Mouse (Mus musculus) lung, embryonic 14.5 days (tissue): Measurements from ENCODE around the gene Mycbp2. TPM values are rescaled to one million over a fixed set of nuclear protein-coding genes. Genes with fewer than 3 reads are reported as not detected.

Experiments used
- ATAC-seq: fragments of 200-750 bp; cut with Nextera tagmentation; 2 replicates; pipeline ENCODE4 v1.8.0; 2017; ENCODE audit warnings: mild to moderate bottlenecking, moderate TSS enrichment, moderate library complexity; ENCODE audit not compliant: insufficient read depth
- DNase-seq: peaks from one replicate; pipeline ENCODE4 v3.0.0-alpha.2; 2015
- H3K27ac ChIP-seq: fragments of 300-500 bp; sonication (generic); 2 replicates; pipeline ENCODE4 v1.5.1; 2014; ENCODE audit warnings: low read depth, mild to moderate bottlenecking, moderate library complexity
- H3K27me3 ChIP-seq: fragments of 300-500 bp; sonication (generic); 2 replicates; pipeline ENCODE4 v1.6.1; 2014; ENCODE audit warnings: low read length, control low read depth; ENCODE audit not compliant: insufficient read depth
- H3K36me3 ChIP-seq: fragments of 300-500 bp; sonication (generic); 2 replicates; pipeline ENCODE4 v1.6.1; 2014; ENCODE audit warnings: control low read depth; ENCODE audit not compliant: insufficient read depth
- H3K4me1 ChIP-seq: fragments of 300-500 bp; sonication (generic); 2 replicates; pipeline ENCODE4 v1.6.1; 2014; ENCODE audit warnings: antibody characterized with exemption, control low read depth; ENCODE audit not compliant: insufficient read depth
- H3K4me2 ChIP-seq: fragments of 300-500 bp; sonication (generic); 2 replicates; pipeline ENCODE4 v1.6.1; 2014; ENCODE audit warnings: mild to moderate bottlenecking
- H3K4me3 ChIP-seq: fragments of 300-500 bp; sonication (generic); 2 replicates; pipeline ENCODE4 v1.5.1; 2014; ENCODE audit warnings: low read depth, low read length
- H3K9ac ChIP-seq: fragments of 300-500 bp; sonication (generic); 2 replicates; pipeline ENCODE4 v1.6.1; 2014
- H3K9me3 ChIP-seq: fragments of 300-500 bp; sonication (generic); 2 replicates; pipeline ENCODE4 v1.6.1; 2016; ENCODE audit warnings: low read depth, low read length, control low read depth
- CTCF ChIP-seq: IDR thresholded peaks from 2 replicates; pipeline ENCODE4 v1.5.1; 2016; ENCODE audit warnings: antibody characterized with exemption, low read depth
- WGBS: fragments of 180-500 bp; shearing (Covaris S2); extraction: QIAGEN DNeasy Blood & Tissue Kit; methylation state at CpG from one replicate; pipeline ENCODE4 v1.1.7; 2014; 5-methylcytosine and 5-hydroxymethylcytosine counted together
- polyA plus RNA-seq: library from polyadenylated mRNA; unstranded; fragments of >200 nt; fragmentation: Nextera tagmentation; extraction: Ambion mirVana; gene quantifications from 2 replicates; pipeline ENCODE4 v1.2.1, GENCODE M21; 2014

Mycbp2 gene
- polyA plus RNA-seq, 1 experiment from 2014 or later = 22.7 TPM

DNA sequence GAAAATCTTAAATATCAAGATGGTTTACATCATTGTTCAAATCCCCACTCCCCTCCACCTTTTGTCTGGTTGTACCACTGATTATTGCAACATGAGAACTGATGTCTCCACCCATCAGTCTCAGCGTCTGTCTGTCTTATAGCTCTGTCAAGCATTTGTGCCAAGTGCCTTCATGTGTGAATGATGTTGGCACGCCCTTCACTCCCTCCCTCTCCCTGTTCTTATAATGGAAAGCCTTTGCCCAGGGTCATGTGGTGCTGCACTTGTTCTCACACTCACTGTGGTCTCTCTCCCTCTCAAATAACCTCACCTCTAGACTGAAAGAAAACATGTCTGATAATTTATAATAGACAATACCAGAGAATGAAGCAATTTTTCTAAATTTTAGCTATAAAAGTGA lies 124.3 kb downstream of the Mycbp2 start:
- no peaks in the 10 kb centered on the region for H3K4me1 ChIP-seq
- DNase-seq = no peak
- H3K9ac ChIP-seq = no peak overlapping the region
- ATAC-seq = no peak
- H3K27me3 ChIP-seq = no peaks in the 10 kb centered on the region
- H3K9me3 ChIP-seq = no peaks in the 10 kb centered on the region
- TF ChIP-seq CTCF = no peak
- H3K27ac ChIP-seq = no peak overlapping the region
- 87% methylated on average over 2 of the region's 2 CpGs for WGBS
- H3K36me3 ChIP-seq = peaks cover 47% of the 10 kb centered on the region
- H3K4me3 ChIP-seq = no peak overlapping the region
- H3K4me2 ChIP-seq = no peak overlapping the region

DNA sequence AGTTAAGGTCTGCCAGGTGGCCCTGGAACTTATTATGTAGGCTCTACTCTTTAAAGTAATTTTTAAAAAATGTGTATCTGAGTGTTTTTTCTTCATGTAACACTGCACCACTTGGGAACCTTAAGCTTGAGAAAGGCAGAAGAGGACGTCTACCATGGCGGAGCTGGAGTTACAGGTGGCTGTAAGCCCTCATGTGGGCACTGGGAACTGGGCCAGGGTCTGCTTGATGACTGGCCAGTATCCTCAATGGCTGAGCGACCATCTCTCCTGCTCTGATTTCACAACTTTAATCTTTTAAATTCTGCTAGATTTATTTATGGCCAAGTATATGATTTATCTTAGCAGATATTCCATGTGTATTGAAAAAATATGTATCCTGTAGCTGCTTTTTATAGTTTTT lies 124.9 kb downstream of the Mycbp2 start:
- ATAC-seq (no peak), DNase-seq (no peak)
- Histone ChIP-seq H3K4me3 (no peak overlapping the region), H3K9me3 (no peaks in the 10 kb centered on the region), H3K27me3 (no peaks in the 10 kb centered on the region), H3K27ac (no peak overlapping the region), H3K36me3 (peaks cover 47% of the 10 kb centered on the region), H3K9ac (no peak overlapping the region), H3K4me1 (no peaks in the 10 kb centered on the region), H3K4me2 (no peak overlapping the region)
- WGBS = 78% methylated on average over 3 of the region's 3 CpGs
- TF ChIP-seq CTCF = no peak

DNA sequence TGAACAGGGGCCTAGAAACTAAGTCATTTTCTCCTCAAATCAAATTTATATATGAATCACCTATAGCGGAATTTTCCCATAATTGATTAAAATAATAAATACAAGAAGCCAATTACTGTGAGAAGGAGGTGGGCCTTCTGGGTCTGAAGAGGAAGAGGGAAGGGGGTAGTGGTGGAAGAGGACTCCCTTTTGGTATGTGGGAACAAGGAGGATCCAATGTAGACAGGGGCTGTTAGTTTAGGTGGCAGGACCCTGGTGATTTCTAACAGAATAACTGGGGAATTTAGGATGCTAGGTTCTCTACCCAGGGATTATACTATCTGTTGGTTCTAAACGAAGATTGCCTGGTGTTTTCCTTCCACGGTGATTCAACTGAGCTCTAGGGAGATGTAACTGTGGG lies 130.3 kb downstream of the Mycbp2 start:
- H3K27me3 ChIP-seq = no peaks in the 10 kb centered on the region
- H3K4me1 ChIP-seq = no peaks in the 10 kb centered on the region
- no peak for ATAC-seq
- H3K27ac ChIP-seq = no peak overlapping the region
- H3K9me3 ChIP-seq = no peaks in the 10 kb centered on the region
- no peak for DNase-seq
- H3K9ac ChIP-seq = no peak overlapping the region
- H3K4me3 ChIP-seq = no peak overlapping the region
- WGBS = 75% methylated on average over 3 of the region's 3 CpGs
- H3K36me3 ChIP-seq = peaks cover 40% of the 10 kb centered on the region
- H3K4me2 ChIP-seq = no peak overlapping the region
- TF ChIP-seq CTCF = no peak

DNA sequence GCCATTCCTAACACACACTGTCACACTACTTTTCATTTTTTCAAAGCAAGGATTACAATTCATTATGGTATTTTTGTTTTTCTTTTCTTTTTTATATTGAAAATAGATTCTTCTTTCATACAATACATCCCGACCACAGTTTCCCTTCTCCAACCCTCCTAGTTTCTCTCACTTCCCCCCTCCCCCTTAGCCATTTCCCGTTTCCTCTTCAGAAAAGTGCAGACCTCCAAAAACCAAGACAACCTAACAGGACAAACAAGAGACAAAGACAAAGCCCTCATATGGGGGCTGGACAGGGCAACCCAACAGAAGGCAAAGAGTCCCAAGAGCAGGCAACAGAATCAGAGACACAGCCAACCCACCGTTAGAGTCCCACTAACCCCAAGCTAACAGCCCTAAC lies 160.0 kb downstream of the Mycbp2 start:
- no peaks in the 10 kb centered on the region for H3K9me3 ChIP-seq
- no peak overlapping the region for H3K4me3 ChIP-seq
- TF ChIP-seq CTCF = no peak
- no peaks in the 10 kb centered on the region for H3K27me3 ChIP-seq
- no peak for DNase-seq
- H3K4me1 ChIP-seq = no peaks in the 10 kb centered on the region
- H3K27ac ChIP-seq = no peak overlapping the region
- 76% methylated on average over 3 of the region's 3 CpGs for WGBS
- ATAC-seq = no peak
- no peak overlapping the region for H3K4me2 ChIP-seq
- peaks cover 35% of the 10 kb centered on the region for H3K36me3 ChIP-seq
- no peak overlapping the region for H3K9ac ChIP-seq

DNA sequence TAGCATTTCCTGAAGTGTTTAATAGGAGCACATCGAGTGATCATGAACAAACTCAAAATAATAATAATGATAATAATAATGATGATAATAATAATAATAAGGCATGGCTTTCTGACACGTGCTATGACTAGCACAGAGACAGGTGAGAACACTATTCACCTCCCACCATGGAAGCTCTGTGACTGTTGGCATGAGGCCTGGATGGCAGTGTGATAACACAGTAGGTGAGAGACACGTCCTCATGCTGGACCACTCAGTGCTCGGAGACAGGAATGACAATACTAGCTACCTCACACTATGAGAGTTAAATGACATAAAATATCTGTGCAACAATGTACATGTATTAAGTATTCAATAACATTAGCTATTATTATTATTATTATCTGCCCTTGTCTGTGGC lies 160.5 kb downstream of the Mycbp2 start:
- no peak for TF ChIP-seq CTCF
- no peak for ATAC-seq
- Histone ChIP-seq H3K9ac (no peak overlapping the region), H3K36me3 (peaks cover 35% of the 10 kb centered on the region), H3K9me3 (no peaks in the 10 kb centered on the region), H3K27me3 (no peaks in the 10 kb centered on the region), H3K27ac (no peak overlapping the region), H3K4me2 (no peak overlapping the region), H3K4me3 (no peak overlapping the region), H3K4me1 (no peaks in the 10 kb centered on the region)
- WGBS = 82% methylated on average over 4 of the region's 4 CpGs
- no peak for DNase-seq

DNA sequence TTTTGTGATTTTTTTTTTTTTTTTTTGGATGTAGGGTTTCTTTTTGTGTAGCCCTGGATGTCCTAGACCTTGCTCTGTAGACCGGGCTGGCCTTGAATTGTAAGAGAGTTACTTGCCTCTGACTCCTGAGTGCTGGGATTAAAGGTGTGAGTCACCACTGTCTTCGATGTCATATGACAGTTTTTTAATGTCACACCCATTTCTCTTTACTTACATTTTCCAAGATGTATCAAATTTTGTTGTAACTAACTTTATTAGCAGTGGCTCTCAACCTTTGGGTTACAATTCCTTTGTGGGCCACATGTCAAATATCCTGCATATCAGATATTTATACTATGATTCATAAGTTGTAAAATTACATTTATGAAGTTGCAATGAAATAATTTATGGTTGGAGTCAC lies 166.5 kb downstream of the Mycbp2 start:
- no peak for ATAC-seq
- 92% methylated on average over 2 of the region's 2 CpGs for whole genome bisulfite sequencing
- H3K9me3 ChIP-seq = no peaks in the 10 kb centered on the region
- no peaks in the 10 kb centered on the region for H3K27me3 ChIP-seq
- peaks cover 19% of the 10 kb centered on the region; the same call in 1 of the 2 replicates for H3K36me3 ChIP-seq
- no peak overlapping the region for H3K4me3 ChIP-seq
- H3K9ac ChIP-seq = no peak overlapping the region
- no peaks in the 10 kb centered on the region for H3K4me1 ChIP-seq
- TF ChIP-seq CTCF = no peak
- no peak overlapping the region for H3K4me2 ChIP-seq
- no peak for DNase-seq
- no peak overlapping the region for H3K27ac ChIP-seq

DNA sequence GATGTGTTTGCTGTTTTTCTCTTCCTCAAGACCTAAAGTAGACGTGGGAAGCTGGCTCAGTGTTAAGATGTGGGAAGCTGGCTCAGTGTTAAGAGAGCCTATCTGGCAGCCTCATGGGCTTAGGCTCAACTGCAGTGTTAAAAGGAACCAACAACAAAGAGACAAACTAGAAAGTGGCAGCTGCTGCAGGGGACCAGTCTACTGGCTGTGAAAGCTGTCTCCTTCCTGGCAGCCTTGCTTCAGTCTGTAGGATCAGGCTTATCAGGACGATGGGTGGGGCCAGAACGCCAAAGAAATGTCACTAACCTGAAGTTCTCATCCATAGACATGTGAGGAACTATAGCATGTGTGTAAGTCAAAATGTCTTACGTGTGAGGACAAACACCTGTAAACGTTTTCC lies 183.7 kb downstream of the Mycbp2 start:
- ATAC-seq (no peak), DNase-seq (no peak)
- Histone ChIP-seq H3K36me3 (peaks cover 13% of the 10 kb centered on the region; the same call in 1 of the 2 replicates), H3K9me3 (no peaks in the 10 kb centered on the region), H3K4me3 (no peak overlapping the region), H3K9ac (no peak overlapping the region), H3K27ac (no peak overlapping the region), H3K4me2 (no peak overlapping the region), H3K4me1 (no peaks in the 10 kb centered on the region), H3K27me3 (no peaks in the 10 kb centered on the region)
- WGBS = 46% methylated on average over 5 of the region's 5 CpGs
- TF ChIP-seq CTCF = no peak

DNA sequence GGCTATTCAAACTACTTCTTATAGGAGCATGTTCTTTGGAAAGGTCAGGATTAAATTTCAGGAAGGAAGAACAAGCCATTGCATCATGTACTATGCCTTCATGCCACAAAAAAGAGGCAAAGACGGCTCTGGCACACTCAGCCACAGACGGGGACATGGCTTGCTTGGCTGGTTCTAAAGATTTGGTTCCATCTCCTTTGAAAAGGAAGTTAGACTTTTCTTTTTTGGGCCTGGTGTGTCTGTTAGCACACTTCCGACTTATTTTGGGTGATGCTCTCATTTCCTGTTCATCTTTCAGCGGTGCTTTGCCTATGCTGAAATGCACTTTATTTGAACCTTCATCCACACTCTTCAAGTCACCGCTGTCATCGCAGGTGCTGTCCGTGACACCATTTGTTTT lies 190.9 kb downstream of the Mycbp2 start:
- Histone ChIP-seq H3K9me3 (no peaks in the 10 kb centered on the region), H3K4me2 (no peak overlapping the region), H3K9ac (no peak overlapping the region), H3K4me3 (no peak overlapping the region), H3K27ac (no peak overlapping the region), H3K4me1 (no peaks in the 10 kb centered on the region), H3K27me3 (no peaks in the 10 kb centered on the region), H3K36me3 (peaks cover 34% of the 10 kb centered on the region)
- ATAC-seq (no peak), DNase-seq (no peak)
- no peak for TF ChIP-seq CTCF
- WGBS = 86% methylated on average over 7 of the region's 7 CpGs
